Mouse (Mus musculus) G1E (cell line): ENCODE measurements around the gene Pknox2. TPM values are rescaled to one million over a fixed set of nuclear protein-coding genes. Genes with fewer than 3 reads are reported as not detected.

ENCODE experiments used
- ATAC-seq: 2 replicates; pipeline ENCODE4 v1.8.0; 2016; ENCODE audit warnings: mild to moderate bottlenecking; ENCODE audit not compliant: insufficient number of reproducible peaks, poor library complexity, low FRiP score, severe bottlenecking; ENCODE audit errors: extremely low read depth
- DNase-seq: peaks from one replicate; pipeline ENCODE4 v3.0.0; 2012; ENCODE audit warnings: low spot score
- H3K27me3 ChIP-seq: 2 replicates; pipeline ENCODE4 v1.6.1; 2012; ENCODE audit warnings: mild to moderate bottlenecking, low read length, inconsistent platforms; ENCODE audit not compliant: insufficient read depth
- H3K36me3 ChIP-seq: replicated peaks from 2 replicates; pipeline ENCODE3; 2012; ENCODE audit warnings: mild to moderate bottlenecking, inconsistent platforms
- H3K4me1 ChIP-seq: 2 replicates; pipeline ENCODE4 v1.6.1; 2012; ENCODE audit warnings: low read depth, low read length, inconsistent platforms, mixed read lengths; ENCODE audit not compliant: insufficient read depth
- H3K4me3 ChIP-seq: 2 replicates; pipeline ENCODE4 v1.5.1; 2012; ENCODE audit warnings: low read depth, mild to moderate bottlenecking, inconsistent platforms, low read length, moderate library complexity, mixed read lengths
- H3K9me3 ChIP-seq: replicated peaks from 2 replicates; pipeline ENCODE4 v1.6.1; 2012; ENCODE audit warnings: inconsistent platforms
- CTCF ChIP-seq: IDR thresholded peaks from 2 replicates; pipeline ENCODE4 v1.5.1; 2012; ENCODE audit warnings: low read depth, low read length, inconsistent platforms, mixed read lengths
- GATA1 ChIP-seq: IDR thresholded peaks from 2 replicates; pipeline ENCODE4 v1.6.1; 2012; ENCODE audit warnings: borderline replicate concordance, low read length, inconsistent platforms, mixed read lengths
- GATA2 ChIP-seq: IDR thresholded peaks from 2 replicates; pipeline ENCODE4 v1.6.1; 2012; ENCODE audit warnings: low read depth, low read length, inconsistent platforms, borderline replicate concordance
- POLR2AphosphoS5 ChIP-seq: IDR thresholded peaks from 2 replicates; pipeline ENCODE4 v1.6.1; 2012; ENCODE audit warnings: low read depth, low read length, inconsistent platforms; ENCODE audit not compliant: insufficient replicate concordance
- TAL1 ChIP-seq: conservative IDR thresholded peaks from 2 replicates; pipeline ENCODE4 v1.6.1; 2012; ENCODE audit warnings: low read depth, low read length, inconsistent platforms, mixed read lengths
- polyA plus RNA-seq: library from polyadenylated mRNA; stranded (reverse); fragments of >175 nt; gene quantifications from 2 replicates; pipeline ENCODE4 v1.2.3, GENCODE M21; 2012
- total RNA-seq, 2 experiments: library from RNA; stranded (forward) in 1 of 2; stranded (reverse) in 1 of 2; fragments of 200-1000 nt in 1 of 2; fragments of >200 nt in 1 of 2; fragmentation: Nextera tagmentation in 1 of 2; gene quantifications; 2 replicates each; pipeline ENCODE4 v1.2.3; 2014 to 2017

The Pknox2 gene
- total and polyA plus RNA-seq, 3 experiments = 0.27 to 1.4 TPM; not detected in 1

- no peak for TF ChIP-seq GATA2
- no peak for TF ChIP-seq TAL1
- no peak for TF ChIP-seq POLR2AphosphoS5
- TF ChIP-seq CTCF = no peak
- no peak for TF ChIP-seq GATA1
- ATAC-seq = no peak
- Histone ChIP-seq H3K4me3 (no peak overlapping the region), H3K36me3 (no peaks in the 10 kb centered on the region), H3K4me1 (no peaks in the 10 kb centered on the region), H3K27me3 (no peaks in the 10 kb centered on the region), H3K9me3 (no peaks in the 10 kb centered on the region)
- no peak for DNase-seq
Observed at GRCm38 (mm10) chr9:36964230-36964629, 183.0 kb downstream of the Pknox2 start.

- H3K36me3 ChIP-seq = no peaks in the 10 kb centered on the region
- DNase-seq = no peak
- no peak overlapping the region for H3K4me3 ChIP-seq
- no peaks in the 10 kb centered on the region for H3K9me3 ChIP-seq
- no peak for TF ChIP-seq POLR2AphosphoS5
- TF ChIP-seq CTCF = no peak
- no peak for TF ChIP-seq TAL1
- no peak for TF ChIP-seq GATA2
- no peak for TF ChIP-seq GATA1
- no peaks in the 10 kb centered on the region for H3K27me3 ChIP-seq
- no peaks in the 10 kb centered on the region for H3K4me1 ChIP-seq
- no peak for ATAC-seq
Observed at GRCm38 (mm10) chr9:36963512-36963911, 183.7 kb downstream of the Pknox2 start.

DNA sequence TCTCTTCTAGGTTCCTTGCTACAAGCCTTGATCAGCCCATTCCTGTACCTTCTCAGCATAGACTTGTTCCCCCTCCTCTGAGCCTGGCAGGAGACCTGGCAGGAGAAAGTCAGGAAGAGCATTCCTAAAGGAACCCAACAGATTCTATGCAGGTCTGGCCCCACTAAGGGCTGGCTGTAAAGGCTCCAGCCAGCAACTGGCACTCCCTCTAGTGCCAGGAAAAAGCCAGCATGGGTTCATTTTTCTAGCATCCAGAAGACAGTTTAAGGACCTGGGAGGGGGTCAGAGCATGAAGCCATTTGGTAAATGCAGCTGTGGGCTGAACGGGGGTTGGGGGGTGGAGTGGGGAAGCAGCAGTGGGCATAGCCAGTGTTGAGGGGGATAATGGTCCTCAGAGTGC lies 185.3 kb downstream of the Pknox2 start:
- DNase-seq = no peak
- no peaks in the 10 kb centered on the region for H3K27me3 ChIP-seq
- no peaks in the 10 kb centered on the region for H3K4me1 ChIP-seq
- H3K4me3 ChIP-seq = no peak overlapping the region
- H3K9me3 ChIP-seq = no peaks in the 10 kb centered on the region
- no peak for ATAC-seq
- TF ChIP-seq CTCF (no peak), TAL1 (no peak), GATA1 (no peak), GATA2 (no peak), POLR2AphosphoS5 (no peak)
- H3K36me3 ChIP-seq = no peaks in the 10 kb centered on the region

DNA sequence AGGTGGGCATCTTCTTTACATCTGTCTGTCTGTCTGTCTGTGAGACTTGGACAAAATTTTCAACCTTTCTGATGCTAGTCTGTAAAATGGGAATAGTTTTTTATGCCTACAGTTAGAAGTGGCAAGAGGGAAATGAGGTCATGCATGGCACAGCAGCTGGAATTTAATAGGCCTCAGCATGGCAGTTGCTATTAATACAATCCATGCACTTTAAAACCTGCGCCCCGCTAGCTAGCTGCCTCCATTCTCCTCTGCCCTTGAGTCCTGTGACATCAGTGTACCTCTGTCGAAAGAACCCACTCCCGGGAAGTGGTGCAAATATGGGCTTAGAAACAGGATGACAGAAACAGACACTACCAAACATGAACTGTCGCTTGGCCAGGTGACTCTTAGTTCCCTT lies 186.1 kb downstream of the Pknox2 start:
- DNase-seq = no peak
- H3K4me1 ChIP-seq = no peaks in the 10 kb centered on the region
- H3K36me3 ChIP-seq = no peaks in the 10 kb centered on the region
- TF ChIP-seq POLR2AphosphoS5 (no peak), GATA2 (no peak), TAL1 (no peak), CTCF (no peak), GATA1 (no peak)
- no peak for ATAC-seq
- H3K9me3 ChIP-seq = no peaks in the 10 kb centered on the region
- H3K27me3 ChIP-seq = no peaks in the 10 kb centered on the region
- no peak overlapping the region for H3K4me3 ChIP-seq

DNA sequence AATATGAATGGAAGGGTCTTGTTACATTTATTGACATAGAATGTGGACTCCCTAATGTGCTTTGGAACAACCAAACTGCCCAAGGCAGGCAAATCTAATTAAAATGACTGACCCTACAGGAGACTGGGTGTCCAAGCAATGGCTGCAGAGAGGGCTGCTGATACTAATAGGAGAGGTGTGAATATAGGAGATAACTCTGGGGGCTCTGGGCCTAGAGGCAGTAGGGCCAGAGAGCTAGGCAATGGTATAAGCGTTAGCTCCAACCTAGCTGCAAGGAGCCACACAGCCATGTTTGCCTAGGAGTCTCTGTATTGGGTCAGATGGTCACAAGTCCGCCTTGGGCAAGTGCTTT lies 196.1 kb downstream of the Pknox2 start:
- H3K9me3 ChIP-seq = no peaks in the 10 kb centered on the region
- no peak overlapping the region for H3K4me3 ChIP-seq
- H3K36me3 ChIP-seq = no peaks in the 10 kb centered on the region
- no peaks in the 10 kb centered on the region; the same call in 1 of the 2 replicates for H3K27me3 ChIP-seq
- no peak for TF ChIP-seq CTCF
- TF ChIP-seq TAL1 = no peak
- TF ChIP-seq GATA2 = no peak
- TF ChIP-seq GATA1 = no peak
- TF ChIP-seq POLR2AphosphoS5 = no peak
- DNase-seq = no peak
- ATAC-seq = no peak
- H3K4me1 ChIP-seq = no peaks in the 10 kb centered on the region

GRCm38 (mm10) chr9:36950271-36951132 lies 196.7 kb downstream of the Pknox2 start:
- DNase-seq (no peak), ATAC-seq (no peak)
- Histone ChIP-seq H3K36me3 (no peaks in the 10 kb centered on the region), H3K4me3 (no peak overlapping the region), H3K4me1 (no peaks in the 10 kb centered on the region), H3K27me3 (no peaks in the 10 kb centered on the region; the same call in 1 of the 2 replicates), H3K9me3 (no peaks in the 10 kb centered on the region)
- TF ChIP-seq POLR2AphosphoS5 (no peak), TAL1 (no peak), CTCF (no peak), GATA1 (no peak), GATA2 (no peak)
